Mouse (Mus musculus) megakaryocyte, embryonic 14.5 days (primary cell): Measurements from ENCODE around the gene Whrn.

Source experiments
- FLI1 ChIP-seq: IDR thresholded peaks from 2 replicates; pipeline ENCODE4 v1.6.1; 2012; ENCODE audit warnings: low read length, inconsistent platforms, mixed read lengths
- GATA1 ChIP-seq: IDR thresholded peaks from 3 replicates; pipeline ENCODE4 v1.6.1; 2012; ENCODE audit warnings: mixed read lengths, low read length, inconsistent platforms, borderline replicate concordance

DNA sequence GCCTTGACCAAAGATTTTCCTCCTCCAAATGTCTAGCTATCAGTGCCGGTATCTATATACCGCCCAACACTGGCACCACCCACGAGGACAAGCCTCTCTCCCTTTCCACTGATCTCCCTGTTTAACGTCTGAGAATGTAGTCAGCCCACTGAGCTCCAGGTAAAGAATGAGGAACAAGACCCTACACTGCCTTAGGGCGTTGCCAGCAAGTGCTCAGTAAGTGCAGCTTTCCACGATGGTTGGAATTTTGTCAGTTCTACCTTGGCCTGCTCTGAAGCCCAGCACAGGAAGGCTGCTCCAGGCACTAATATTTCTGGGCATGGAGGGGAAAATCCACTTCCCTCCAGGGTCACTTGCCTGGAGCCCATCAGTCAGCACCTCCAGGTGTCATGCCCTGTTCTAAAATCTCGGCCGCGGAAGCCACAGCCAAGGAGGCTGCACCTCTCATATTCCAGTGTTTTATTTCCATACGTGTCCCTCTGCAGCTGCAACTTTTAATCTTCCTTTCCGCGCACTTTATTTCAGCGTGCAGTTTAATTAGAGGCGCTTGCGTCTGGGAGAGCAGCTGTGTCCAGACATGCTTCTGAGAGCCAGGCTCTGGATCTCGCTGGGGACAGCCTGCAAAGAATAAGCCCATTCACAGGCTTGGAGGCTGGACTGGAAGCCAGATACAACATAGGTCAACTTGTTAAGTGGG lies 58.5 kb downstream of the Whrn start:
- TF ChIP-seq GATA1 (no peak), FLI1 (no peak)
